Mouse (Mus musculus): Measurements from ENCODE around the gene Cxadr. TPM values are rescaled to one million over a fixed set of nuclear protein-coding genes. Genes with fewer than 3 reads are reported as not detected.
"Not testable (repeated sequence)": the region's sequence is repeated elsewhere in the genome, so short reads cannot be mapped to it uniquely, and the experiment has no call there.

The Cxadr gene
- total RNA-seq, 2 experiments from 2014 or later, result 14.7 to 16.9 TPM

- no peak for DNase-seq (ENCODE audit: low spot score in 2 of 2)
- Histone ChIP-seq H3K4me3 (no peak overlapping the region), H3K27ac (no peak overlapping the region)
- TF ChIP-seq CTCF (conservative IDR thresholded peaks at IDR 0.05), result no peak
Observed at GRCm38 (mm10) chr16:78343792-78344191, 42.5 kb downstream of the Cxadr start.

GRCm38 (mm10) chr16:78346662-78347327, 45.5 kb downstream of the Cxadr start:
- TF ChIP-seq CTCF (conservative IDR thresholded peaks at IDR 0.05), result peak; percentile 73
- no peak overlapping the region for H3K4me3 ChIP-seq
- H3K27ac ChIP-seq, result no peak overlapping the region
- no peak for DNase-seq (ENCODE audit: low spot score in 2 of 2)

GRCm38 (mm10) chr16:78347328-78347926, 46.1 kb downstream of the Cxadr start:
- no peak for DNase-seq (ENCODE audit: low spot score in 2 of 2)
- no peak overlapping the region for H3K4me3 ChIP-seq
- no peak for TF ChIP-seq CTCF (conservative IDR thresholded peaks at IDR 0.05)
- H3K27ac ChIP-seq, result no peak overlapping the region

GRCm38 (mm10) chr16:78357757-78358156, 56.5 kb downstream of the Cxadr start:
- peak; percentile 65 for TF ChIP-seq CTCF (conservative IDR thresholded peaks at IDR 0.05)
- no peak overlapping the region for H3K4me3 ChIP-seq
- no peak overlapping the region for H3K27ac ChIP-seq
- DNase-seq (ENCODE audit: low spot score in 2 of 2), result no peak

- no peak overlapping the region for H3K4me3 ChIP-seq
- no peak for DNase-seq (ENCODE audit: low spot score in 2 of 2)
- no peak overlapping the region for H3K27ac ChIP-seq
- no peak for TF ChIP-seq CTCF (conservative IDR thresholded peaks at IDR 0.05)
Observed at GRCm38 (mm10) chr16:78361466-78361865, 60.2 kb downstream of the Cxadr start.

GRCm38 (mm10) chr16:78364554-78364953, 63.3 kb downstream of the Cxadr start:
- DNase-seq (ENCODE audit: low spot score in 2 of 2); H3K27ac ChIP-seq; H3K4me3 ChIP-seq: not testable (repeated sequence)

- no peak for DNase-seq (ENCODE audit: low spot score in 2 of 2)
- Histone ChIP-seq H3K4me3 (no peak overlapping the region), H3K27ac (no peak overlapping the region)
- no peak for TF ChIP-seq CTCF (conservative IDR thresholded peaks at IDR 0.05)
Observed at GRCm38 (mm10) chr16:78371491-78372046, 70.3 kb downstream of the Cxadr start.

GRCm38 (mm10) chr16:78372786-78373185, 71.5 kb downstream of the Cxadr start:
- no peak for DNase-seq (ENCODE audit: low spot score in 2 of 2)
- TF ChIP-seq CTCF (conservative IDR thresholded peaks at IDR 0.05), result no peak
- Histone ChIP-seq H3K4me3 (no peak overlapping the region), H3K27ac (no peak overlapping the region)

- no peak for DNase-seq (ENCODE audit: low spot score in 2 of 2)
Observed at GRCm38 (mm10) chr16:78373743-78374142, 72.5 kb downstream of the Cxadr start.

GRCm38 (mm10) chr16:78375222-78375621, 73.9 kb downstream of the Cxadr start:
- DNase-seq (ENCODE audit: low spot score in 2 of 2), result no peak
- H3K27ac ChIP-seq, result 0 out of 2 replicates have a peak overlapping the region, but pooled peaks have one; percentile 10
- 0 out of 2 replicates have a peak, but pooled peaks have one; percentile 14 for TF ChIP-seq CTCF (conservative IDR thresholded peaks at IDR 0.05)
- H3K4me3 ChIP-seq, result peak overlapping the region; percentile 88

More at GRCm38 (mm10) chr16:78373743-78374142, 72.5 kb downstream of the Cxadr start:
- no peak overlapping the region for H3K27ac ChIP-seq
- H3K4me3 ChIP-seq, result no peak overlapping the region
- no peak for TF ChIP-seq CTCF (conservative IDR thresholded peaks at IDR 0.05)

- no peak; the same call in 1 of the 2 replicates for TF ChIP-seq CTCF (conservative IDR thresholded peaks at IDR 0.05)
- H3K27ac ChIP-seq, result peak overlapping the region; percentile 84
- peak; percentile 14 to 44 for DNase-seq (ENCODE audit: low spot score in 2 of 2)
- peak overlapping the region; percentile 88 for H3K4me3 ChIP-seq
Observed at GRCm38 (mm10) chr16:78375821-78376691, 74.8 kb downstream of the Cxadr start.

- Histone ChIP-seq H3K4me3 (peak within 1 kb of the TSS; percentile 88), H3K27ac (peak within 1 kb of the TSS; percentile 84)
- DNase-seq (ENCODE audit: low spot score in 2 of 2), result peak; percentile 74 to 85
- TF ChIP-seq CTCF (conservative IDR thresholded peaks at IDR 0.05), result no peak
Observed at GRCm38 (mm10) chr16:78376745-78377570, 75.7 kb downstream of the Cxadr start, which contains the start of gene Btg3. TSS of gene Btg3 (minus strand) at chr16:78377192.
